Mouse (Mus musculus) heart, embryonic 12.5 days (tissue): ENCODE data around the gene Rapgef5. TPM values are rescaled to one million over a fixed set of nuclear protein-coding genes. Genes with fewer than 3 reads are reported as not detected.

ENCODE experiments used
- ATAC-seq: fragments of 200-750 bp; cut with Nextera tagmentation; 2 replicates; pipeline ENCODE4 v1.8.0; 2017; ENCODE audit warnings: moderate TSS enrichment, moderate library complexity; ENCODE audit not compliant: insufficient number of reproducible peaks, low FRiP score
- H3K27ac ChIP-seq: fragments of 300-500 bp; sonication (generic); 2 replicates; pipeline ENCODE4 v1.5.1; 2016; ENCODE audit warnings: mild to moderate bottlenecking, moderate library complexity; ENCODE audit not compliant: poor library complexity, severe bottlenecking
- H3K27me3 ChIP-seq: fragments of 300-500 bp; sonication (generic); replicated peaks from 2 replicates; pipeline ENCODE4 v1.6.1; 2016; ENCODE audit warnings: mild to moderate bottlenecking, moderate library complexity
- H3K36me3 ChIP-seq: fragments of 300-500 bp; sonication (generic); 2 replicates; pipeline ENCODE4 v1.6.1; 2016; ENCODE audit warnings: mild to moderate bottlenecking, moderate library complexity
- H3K4me1 ChIP-seq: fragments of 300-500 bp; sonication (generic); replicated peaks from 2 replicates; pipeline ENCODE4 v1.6.1; 2016; ENCODE audit warnings: mild to moderate bottlenecking
- H3K4me2 ChIP-seq: fragments of 300-500 bp; sonication (generic); 2 replicates; pipeline ENCODE4 v1.6.1; 2016; ENCODE audit warnings: mild to moderate bottlenecking, moderate library complexity
- H3K4me3 ChIP-seq: fragments of 300-500 bp; sonication (generic); 2 replicates; pipeline ENCODE4 v1.5.1; 2016; ENCODE audit warnings: mild to moderate bottlenecking
- H3K9ac ChIP-seq: fragments of 300-500 bp; sonication (generic); 2 replicates; pipeline ENCODE4 v1.6.1; 2016; ENCODE audit warnings: mild to moderate bottlenecking, moderate library complexity
- H3K9me3 ChIP-seq: fragments of 300-500 bp; sonication (generic); replicated peaks from 2 replicates; pipeline ENCODE4 v1.6.1; 2016; ENCODE audit warnings: mild to moderate bottlenecking, moderate library complexity
- WGBS: fragments of 180-500 bp; shearing (Covaris S2); methylation state at CpG from one replicate; pipeline ENCODE4 v1.1.7; 2016; 5-methylcytosine and 5-hydroxymethylcytosine counted together
- polyA plus RNA-seq: library from polyadenylated mRNA; unstranded; fragments of >200 nt; fragmentation: Nextera tagmentation; extraction: Ambion mirVana; gene quantifications from 2 replicates; pipeline ENCODE4 v1.2.1, GENCODE M21; 2016

The Rapgef5 gene
- polyA plus RNA-seq, 1 experiment from 2014 or later: 22.7 TPM

- H3K9me3 ChIP-seq: no peaks in the 10 kb centered on the region
- H3K27ac ChIP-seq: no peak overlapping the region
- ATAC-seq: no peak
- no peaks in the 10 kb centered on the region for H3K36me3 ChIP-seq
- no peak overlapping the region for H3K4me3 ChIP-seq
- H3K9ac ChIP-seq: no peak overlapping the region
- no peaks in the 10 kb centered on the region for H3K27me3 ChIP-seq
- 68% methylated on average over 2 of the region's 2 CpGs for WGBS
- no peak overlapping the region for H3K4me2 ChIP-seq
- no peaks in the 10 kb centered on the region for H3K4me1 ChIP-seq
Measured at GRCm38 (mm10) chr12:117569671-117570070, 53.4 kb downstream of the Rapgef5 start.

GRCm38 (mm10) chr12:117584256-117584655 is 68.0 kb downstream of the Rapgef5 start:
- no peak for ATAC-seq
- Histone ChIP-seq H3K9me3 (no peaks in the 10 kb centered on the region), H3K4me1 (peaks cover 8% of the 10 kb centered on the region; the same call in 1 of the 2 replicates), H3K27me3 (no peaks in the 10 kb centered on the region), H3K36me3 (no peaks in the 10 kb centered on the region), H3K27ac (no peak overlapping the region), H3K4me3 (no peak overlapping the region), H3K9ac (no peak overlapping the region), H3K4me2 (no peak overlapping the region)
- WGBS: 80% methylated on average over 4 of the region's 4 CpGs

GRCm38 (mm10) chr12:117585390-117585789 is 69.1 kb downstream of the Rapgef5 start:
- H3K4me1 ChIP-seq: peaks cover 8% of the 10 kb centered on the region; the same call in 1 of the 2 replicates
- WGBS: 52% methylated on average over 2 of the region's 2 CpGs
- H3K36me3 ChIP-seq: no peaks in the 10 kb centered on the region
- no peak overlapping the region for H3K4me3 ChIP-seq
- H3K27ac ChIP-seq: no peak overlapping the region
- no peaks in the 10 kb centered on the region for H3K27me3 ChIP-seq
- no peak overlapping the region for H3K9ac ChIP-seq
- H3K4me2 ChIP-seq: no peak overlapping the region
- no peaks in the 10 kb centered on the region for H3K9me3 ChIP-seq
- no peak for ATAC-seq

- Histone ChIP-seq H3K27me3 (no peaks in the 10 kb centered on the region), H3K4me1 (peaks cover 8% of the 10 kb centered on the region; the same call in 1 of the 2 replicates), H3K9ac (no peak overlapping the region), H3K27ac (no peak overlapping the region), H3K36me3 (no peaks in the 10 kb centered on the region), H3K9me3 (no peaks in the 10 kb centered on the region), H3K4me2 (no peak overlapping the region), H3K4me3 (no peak overlapping the region)
- WGBS: 45% methylated on average over 1 of the region's 1 CpGs
- no peak for ATAC-seq
Measured at GRCm38 (mm10) chr12:117586124-117586523, 69.8 kb downstream of the Rapgef5 start.

- no peaks in the 10 kb centered on the region for H3K9me3 ChIP-seq
- H3K27me3 ChIP-seq: no peaks in the 10 kb centered on the region
- H3K27ac ChIP-seq: no peak overlapping the region
- H3K36me3 ChIP-seq: no peaks in the 10 kb centered on the region
- ATAC-seq: no peak
- H3K4me2 ChIP-seq: no peak overlapping the region
- no peak overlapping the region for H3K4me3 ChIP-seq
- H3K4me1 ChIP-seq: peaks cover 5% of the 10 kb centered on the region; the same call in 1 of the 2 replicates
- 66% methylated on average over 2 of the region's 2 CpGs for WGBS
- no peak overlapping the region for H3K9ac ChIP-seq
Measured at GRCm38 (mm10) chr12:117589186-117589585, 72.9 kb downstream of the Rapgef5 start.

- Histone ChIP-seq H3K4me2 (no peak overlapping the region), H3K4me3 (no peak overlapping the region), H3K27me3 (no peaks in the 10 kb centered on the region), H3K9ac (no peak overlapping the region), H3K27ac (no peak overlapping the region), H3K36me3 (peaks cover 2% of the 10 kb centered on the region; the same call in 1 of the 2 replicates), H3K4me1 (peaks cover 5% of the 10 kb centered on the region; the same call in 1 of the 2 replicates), H3K9me3 (0 out of 2 replicates have a peak, but pooled peaks cover 2% of the 10 kb centered on the region)
- no peak for ATAC-seq
- WGBS: 18% methylated on average over 2 of the region's 2 CpGs
Measured at GRCm38 (mm10) chr12:117592019-117592418, 75.7 kb downstream of the Rapgef5 start.

GRCm38 (mm10) chr12:117592583-117592982 is 76.3 kb downstream of the Rapgef5 start:
- Histone ChIP-seq H3K4me1 (peaks cover 5% of the 10 kb centered on the region; the same call in 1 of the 2 replicates), H3K27ac (no peak overlapping the region), H3K27me3 (no peaks in the 10 kb centered on the region), H3K4me3 (no peak overlapping the region), H3K9me3 (0 out of 2 replicates have a peak, but pooled peaks cover 3% of the 10 kb centered on the region), H3K9ac (no peak overlapping the region), H3K4me2 (no peak overlapping the region), H3K36me3 (peaks cover 4% of the 10 kb centered on the region; the same call in 1 of the 2 replicates)
- 64% methylated on average over 3 of the region's 3 CpGs for WGBS
- ATAC-seq: no peak

GRCm38 (mm10) chr12:117595179-117595578 is 78.9 kb downstream of the Rapgef5 start:
- peaks cover 8% of the 10 kb centered on the region; the same call in 1 of the 2 replicates for H3K4me1 ChIP-seq
- no peak for ATAC-seq
- no peak overlapping the region for H3K9ac ChIP-seq
- H3K27ac ChIP-seq: no peak overlapping the region
- H3K9me3 ChIP-seq: 0 out of 2 replicates have a peak, but pooled peaks cover 3% of the 10 kb centered on the region
- no peaks in the 10 kb centered on the region for H3K27me3 ChIP-seq
- H3K36me3 ChIP-seq: peaks cover 4% of the 10 kb centered on the region; the same call in 1 of the 2 replicates
- WGBS: 88% methylated on average over 9 of the region's 9 CpGs
- H3K4me2 ChIP-seq: no peak overlapping the region
- no peak overlapping the region for H3K4me3 ChIP-seq

GRCm38 (mm10) chr12:117598190-117598589 is 81.9 kb downstream of the Rapgef5 start:
- WGBS: 12% methylated on average over 2 of the region's 2 CpGs

GRCm38 (mm10) chr12:117605966-117606365 is 89.7 kb downstream of the Rapgef5 start:
- H3K4me3 ChIP-seq: no peak overlapping the region
- 73% methylated on average over 3 of the region's 3 CpGs for WGBS
- H3K27ac ChIP-seq: no peak overlapping the region
- no peak for ATAC-seq
- H3K4me1 ChIP-seq: 0 out of 2 replicates have a peak, but pooled peaks cover 5% of the 10 kb centered on the region
- H3K36me3 ChIP-seq: no peaks in the 10 kb centered on the region
- H3K27me3 ChIP-seq: no peaks in the 10 kb centered on the region
- no peaks in the 10 kb centered on the region for H3K9me3 ChIP-seq
- H3K9ac ChIP-seq: no peak overlapping the region
- no peak overlapping the region for H3K4me2 ChIP-seq

More at GRCm38 (mm10) chr12:117598190-117598589, 81.9 kb downstream of the Rapgef5 start:
- Histone ChIP-seq H3K4me2 (no peak overlapping the region), H3K4me1 (0 out of 2 replicates have a peak, but pooled peaks cover 2% of the 10 kb centered on the region), H3K36me3 (peaks cover 4% of the 10 kb centered on the region; the same call in 1 of the 2 replicates), H3K9ac (no peak overlapping the region), H3K27me3 (no peaks in the 10 kb centered on the region), H3K4me3 (no peak overlapping the region), H3K9me3 (0 out of 2 replicates have a peak, but pooled peaks cover 3% of the 10 kb centered on the region), H3K27ac (no peak overlapping the region)
- ATAC-seq: no peak

GRCm38 (mm10) chr12:117612715-117613114 is 96.4 kb downstream of the Rapgef5 start:
- ATAC-seq: no peak
- Histone ChIP-seq H3K9ac (no peak overlapping the region), H3K27me3 (no peaks in the 10 kb centered on the region), H3K4me3 (no peak overlapping the region), H3K9me3 (no peaks in the 10 kb centered on the region), H3K4me2 (no peak overlapping the region), H3K4me1 (no peaks in the 10 kb centered on the region), H3K27ac (no peak overlapping the region), H3K36me3 (no peaks in the 10 kb centered on the region)
- WGBS: 81% methylated on average over 3 of the region's 3 CpGs
